23 mouse cellular contexts compared by ENCODE assay signal in the genomic region with DNA sequence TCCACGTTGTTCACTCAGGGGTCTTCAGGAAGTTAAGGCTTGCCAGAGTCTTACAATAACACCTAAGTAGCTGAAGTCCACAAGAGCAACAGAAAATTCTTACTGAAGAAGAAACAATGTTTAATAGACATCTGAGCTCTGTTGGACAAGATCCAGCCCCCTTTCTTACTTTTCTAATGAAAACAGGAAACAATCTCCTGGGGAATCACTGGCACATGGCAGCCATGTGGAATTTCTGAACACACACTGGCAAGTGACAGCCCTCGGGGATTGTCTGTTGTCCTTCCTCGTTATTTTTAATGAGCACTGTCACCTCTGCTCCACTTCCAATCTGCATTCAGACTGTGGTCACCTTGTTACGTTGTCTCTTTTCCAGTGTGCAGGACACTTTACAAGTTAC.
"Had no signal": no experiment of that assay in that cellular context is flagged by ENCODE, and none has a peak within 500 bp of the region (broad histone marks: within the 10 kb centered on the region; RNA-seq: fewer than 3 reads in every experiment).

No protein-coding gene starts in this region.

- DNase-seq: kidney, adult 8-10 months; kidney, postnatal 10 days; kidney, postnatal 4 days; layer of hippocampus, adult 9-11 months; layer of hippocampus, postnatal 36 days; liver, embryonic 13.5 days; lung, adult 2 months; lung, postnatal 14 days; lung, postnatal 4 days; right cerebral cortex, adult 18-20 months; right cerebral cortex, postnatal 14 days; right cerebral cortex, postnatal 4 days; thymus, adult 2 months; thymus, postnatal 14 days; thymus, postnatal 4 days had no signal

- H3K9ac ChIP-seq: kidney, embryonic 15.5 days; liver, embryonic 13.5 days; midbrain, embryonic 12.5 days; neural tube, embryonic 12.5 days; neural tube, embryonic 15.5 days had no signal

- H3K4me3 ChIP-seq: kidney, embryonic 15.5 days; left cerebral cortex, adult 2 months; liver, embryonic 13.5 days; midbrain, embryonic 12.5 days; myocyte; neural tube, embryonic 12.5 days; neural tube, embryonic 15.5 days had no signal

- H3K9me3 ChIP-seq: midbrain, embryonic 12.5 days; neural tube, embryonic 12.5 days; neural tube, embryonic 15.5 days had no signal

- H3K36me3 ChIP-seq: kidney, embryonic 15.5 days; liver, embryonic 13.5 days; midbrain, embryonic 12.5 days; neural tube, embryonic 12.5 days; neural tube, embryonic 15.5 days had no signal

- H3K4me1 ChIP-seq: kidney, embryonic 15.5 days; liver, embryonic 13.5 days; midbrain, embryonic 12.5 days; neural tube, embryonic 12.5 days had no signal

- H3K27ac ChIP-seq: kidney, embryonic 15.5 days; left cerebral cortex, adult 2 months; liver, embryonic 13.5 days; midbrain, embryonic 12.5 days; neural tube, embryonic 12.5 days; neural tube, embryonic 15.5 days; stomach, postnatal 0 days had no signal

- H3K4me2 ChIP-seq: kidney, embryonic 15.5 days; liver, embryonic 13.5 days; midbrain, embryonic 12.5 days; neural tube, embryonic 12.5 days; neural tube, embryonic 15.5 days had no signal

- H3K27me3 ChIP-seq: kidney, embryonic 15.5 days; liver, embryonic 13.5 days; midbrain, embryonic 12.5 days; neural tube, embryonic 12.5 days; neural tube, embryonic 15.5 days had no signal

- ATAC-seq: midbrain, embryonic 16.5 days had no signal
